Mouse (Mus musculus): ENCODE results near the gene Cdan1.

Gene Cdan1

GRCm38 (mm10) chr2:120849449-120850423, at the start of gene Cdan1:
Gene Cdan1, minus strand, starts transcription at chr2:120850128.
- DNase-seq (ENCODE audit: extremely low spot score, low spot score), result peak; percentile 70

- DNase-seq (ENCODE audit: extremely low spot score, low spot score), result no peak
Measured at GRCm38 (mm10) chr2:120896361-120896760, 46.4 kb upstream of the Cdan1 start.

GRCm38 (mm10) chr2:120887601-120888000, 37.7 kb upstream of the Cdan1 start:
- DNase-seq (ENCODE audit: extremely low spot score, low spot score), result no peak

GRCm38 (mm10) chr2:120873192-120873591, 23.3 kb upstream of the Cdan1 start:
- DNase-seq (ENCODE audit: extremely low spot score, low spot score), result no peak

- no peak for DNase-seq (ENCODE audit: extremely low spot score, low spot score)
Measured at GRCm38 (mm10) chr2:120871447-120872336, 21.8 kb upstream of the Cdan1 start.

- DNase-seq (ENCODE audit: extremely low spot score, low spot score), result no peak
Measured at GRCm38 (mm10) chr2:120867336-120867735, 17.4 kb upstream of the Cdan1 start.

- no peak for DNase-seq (ENCODE audit: extremely low spot score, low spot score)
Measured at GRCm38 (mm10) chr2:120866561-120866960, 16.6 kb upstream of the Cdan1 start.

GRCm38 (mm10) chr2:120863389-120863788, 13.5 kb upstream of the Cdan1 start:
- no peak for DNase-seq (ENCODE audit: extremely low spot score, low spot score)

- no peak for DNase-seq (ENCODE audit: extremely low spot score, low spot score)
Measured at GRCm38 (mm10) chr2:120860699-120861098, 10.8 kb upstream of the Cdan1 start.

- no peak for DNase-seq (ENCODE audit: extremely low spot score, low spot score)
Measured at GRCm38 (mm10) chr2:120858131-120858530, 8.2 kb upstream of the Cdan1 start.

GRCm38 (mm10) chr2:120853151-120853550, 3.2 kb upstream of the Cdan1 start:
- DNase-seq (ENCODE audit: extremely low spot score, low spot score), result no peak

GRCm38 (mm10) chr2:120852626-120853025, 2.7 kb upstream of the Cdan1 start:
- DNase-seq (ENCODE audit: extremely low spot score, low spot score), result no peak

- DNase-seq (ENCODE audit: extremely low spot score, low spot score), result peak; percentile 97
Measured at GRCm38 (mm10) chr2:120850424-120851082, 625 bp upstream of the Cdan1 start, which contains the start of gene Ttbk2. Gene Ttbk2, minus strand, starts transcription at chr2:120850604.

- DNase-seq (ENCODE audit: extremely low spot score, low spot score), result no peak
Measured at GRCm38 (mm10) chr2:120845280-120845679, 4.6 kb downstream of the Cdan1 start.

- no peak for DNase-seq (ENCODE audit: extremely low spot score, low spot score)
Measured at GRCm38 (mm10) chr2:120843990-120844389, 5.9 kb downstream of the Cdan1 start.

- no peak for DNase-seq (ENCODE audit: extremely low spot score, low spot score)
Measured at GRCm38 (mm10) chr2:120841211-120841610, 8.7 kb downstream of the Cdan1 start.

GRCm38 (mm10) chr2:120835167-120835566, 14.8 kb downstream of the Cdan1 start:
- DNase-seq (ENCODE audit: extremely low spot score, low spot score), result no peak

GRCm38 (mm10) chr2:120826936-120827638, 22.8 kb downstream of the Cdan1 start:
- DNase-seq (ENCODE audit: extremely low spot score, low spot score), result no peak

GRCm38 (mm10) chr2:120770265-120770935, 79.5 kb downstream of the Cdan1 start:
- DNase-seq (ENCODE audit: extremely low spot score, low spot score), result no peak

GRCm38 (mm10) chr2:120761922-120762321, 88.0 kb downstream of the Cdan1 start:
- no peak for DNase-seq (ENCODE audit: extremely low spot score, low spot score)

All from neural tube, embryonic 10.5 days (tissue).